Mouse (Mus musculus) lung, adult 2 months (tissue): ENCODE measurements at regions not wholly inside any gene's neighbourhood (a gene's known extent, or its start where the extent isn't known, plus 50 kb on each side); places are given as distances from the start of the nearest gene placed in this dataset.

Experiments used
- DNase-seq: peaks from one replicate; pipeline ENCODE4 v3.0.0; 2022
- H3K4me1 ChIP-seq: fragments of 200-500 bp; 2 replicates; pipeline ENCODE4 v1.6.1; 2011; ENCODE audit warnings: low read length; ENCODE audit not compliant: control insufficient read depth, insufficient read depth
- H3K4me3 ChIP-seq: fragments of 200-500 bp; replicated peaks from 2 replicates; pipeline ENCODE3; 2011; ENCODE audit warnings: low read depth, mild to moderate bottlenecking, control low read depth, low read length; ENCODE audit errors: extremely low read depth
- CTCF ChIP-seq: fragments of 200-500 bp; IDR thresholded peaks from 2 replicates; pipeline ENCODE4 v1.5.1; 2011; ENCODE audit warnings: mild to moderate bottlenecking, low read length, control low read depth; ENCODE audit not compliant: insufficient read depth
- POLR2A ChIP-seq: fragments of 200-500 bp; IDR thresholded peaks from 2 replicates; pipeline ENCODE4 v1.6.1; 2011; ENCODE audit warnings: low read depth, mild to moderate bottlenecking, control low read depth, low read length, borderline replicate concordance; ENCODE audit errors: extremely low read depth
- WGBS: fragments of 180-500 bp; shearing (Covaris S2); methylation state at CpG from one replicate; pipeline ENCODE4 v1.1.7; 2018; 5-methylcytosine and 5-hydroxymethylcytosine counted together

DNA sequence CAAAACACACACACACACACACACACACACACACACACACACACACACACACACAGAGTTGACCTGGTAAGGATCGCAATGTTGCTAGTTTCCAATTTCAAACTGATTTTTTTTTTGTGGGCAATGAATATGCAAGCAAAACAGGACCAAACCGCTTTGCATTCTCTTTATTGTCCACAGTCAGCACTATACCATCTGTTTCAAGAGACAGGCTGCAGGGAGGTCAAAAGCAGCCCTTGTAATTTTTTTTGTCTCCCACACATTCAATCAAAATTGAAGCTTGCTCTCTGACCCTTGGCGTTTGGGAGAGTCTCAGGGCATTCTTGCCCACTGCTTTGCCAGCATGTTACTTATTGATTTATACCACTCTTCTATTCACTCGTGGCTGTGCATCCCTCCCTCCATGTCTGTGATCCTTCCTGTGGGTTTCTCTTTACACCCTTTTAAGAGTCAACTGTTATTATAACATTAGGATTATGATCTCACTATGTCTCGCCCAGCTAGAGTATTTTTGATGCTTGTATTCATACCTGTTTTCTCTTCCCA lies 110.1 kb downstream of the S1pr1 start:
- WGBS: 57% methylated on average over 5 of the region's 5 CpGs
- no peak for DNase-seq
- no peak overlapping the region for H3K4me3 ChIP-seq
- no peaks in the 10 kb centered on the region for H3K4me1 ChIP-seq
- TF ChIP-seq POLR2A: no peak
- no peak for TF ChIP-seq CTCF

DNA sequence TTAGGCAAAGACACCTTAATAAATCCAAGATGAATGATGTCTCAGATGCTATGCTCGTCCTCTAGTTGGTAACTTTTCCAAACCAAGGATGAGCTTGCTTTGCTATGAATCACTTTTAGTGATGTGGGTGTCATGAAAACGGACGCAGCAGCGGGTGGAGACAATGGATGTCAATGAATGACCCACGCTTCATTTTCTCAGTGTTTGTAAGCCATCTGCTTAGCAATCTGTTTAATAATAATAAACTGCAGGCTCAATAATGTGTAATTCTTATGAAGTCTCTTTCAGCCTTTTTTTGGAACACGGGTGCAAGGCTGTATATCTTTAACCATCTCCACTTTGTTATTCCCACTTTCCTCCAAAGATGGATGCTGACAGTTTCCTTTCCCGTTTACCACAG lies 110.6 kb downstream of the S1pr1 start:
- DNase-seq: no peak

DNA sequence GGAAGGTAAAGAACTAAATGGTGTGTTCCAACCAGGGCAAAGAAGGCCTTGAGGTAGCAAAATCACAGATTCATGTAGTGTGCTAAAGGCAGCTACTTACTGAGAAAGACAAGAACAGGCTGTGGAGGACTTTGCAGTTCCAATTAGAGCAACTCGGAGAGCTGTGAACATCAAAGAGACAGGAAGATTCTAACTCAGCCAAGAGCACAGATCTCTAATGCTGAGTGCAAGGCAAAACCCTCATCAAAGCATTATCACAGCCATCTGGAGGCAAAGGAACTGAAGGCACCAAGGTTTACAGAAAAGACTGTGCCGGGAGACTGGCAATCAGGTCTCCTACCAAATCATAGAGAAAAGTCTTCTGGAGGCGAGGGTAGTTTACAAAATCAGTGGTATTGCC lies 111.1 kb downstream of the S1pr1 start:
- no peak overlapping the region for H3K4me3 ChIP-seq
- 64% methylated on average over 3 of the region's 3 CpGs for WGBS
- DNase-seq: no peak
- no peak for TF ChIP-seq CTCF
- TF ChIP-seq POLR2A: no peak
- no peaks in the 10 kb centered on the region for H3K4me1 ChIP-seq

More for the DNA sequence above, 110.6 kb downstream of the S1pr1 start:
- Histone ChIP-seq H3K4me3 (no peak overlapping the region), H3K4me1 (no peaks in the 10 kb centered on the region)
- no peak for TF ChIP-seq CTCF
- TF ChIP-seq POLR2A: no peak
- 75% methylated on average over 7 of the region's 7 CpGs for WGBS

DNA sequence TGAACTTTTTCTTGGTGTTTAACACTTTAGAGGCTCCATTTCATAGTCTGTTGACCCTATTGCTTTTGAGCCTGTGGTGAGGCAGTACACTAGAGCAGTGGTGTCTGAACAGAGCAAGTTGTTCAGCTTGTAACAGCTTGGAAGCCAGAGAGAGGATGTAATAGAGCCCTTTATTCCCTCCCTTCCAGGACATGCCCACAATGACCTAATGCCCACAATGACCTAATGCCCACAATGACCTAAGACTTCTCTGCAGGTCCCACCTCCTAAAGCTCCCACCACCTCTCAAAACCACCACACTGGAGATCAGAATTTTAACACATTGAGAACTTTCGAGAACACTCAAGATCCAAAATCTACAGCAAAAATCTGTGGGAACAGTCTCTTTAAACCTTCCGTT lies 115.6 kb downstream of the S1pr1 start:
- H3K4me3 ChIP-seq: no peak overlapping the region
- H3K4me1 ChIP-seq: no peaks in the 10 kb centered on the region
- WGBS: 87% methylated on average over 2 of the region's 2 CpGs
- no peak for TF ChIP-seq CTCF
- no peak for TF ChIP-seq POLR2A
- no peak for DNase-seq

DNA sequence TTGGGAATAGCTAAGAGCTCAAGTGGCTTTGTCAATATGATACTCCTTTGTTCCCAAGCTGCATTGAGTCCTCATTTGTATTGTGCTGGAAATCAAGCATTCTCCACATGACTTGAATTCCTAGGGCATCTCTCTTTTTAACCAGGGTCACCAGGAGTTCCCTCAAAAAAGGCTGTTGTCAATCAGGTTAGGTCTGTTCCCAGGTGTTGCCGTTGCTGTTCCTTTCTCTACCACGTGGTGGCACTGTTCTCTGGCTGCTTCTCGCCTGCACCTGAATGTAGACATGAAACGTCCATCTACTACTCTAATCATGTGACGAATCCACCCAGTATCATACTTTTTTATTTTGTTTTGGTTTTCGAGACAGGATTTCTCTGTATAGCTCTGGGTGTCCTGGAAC lies 118.3 kb downstream of the S1pr1 start:
- H3K4me3 ChIP-seq: no peak overlapping the region
- peak; percentile 96 for TF ChIP-seq CTCF
- no peak for TF ChIP-seq POLR2A
- peak; percentile 65 for DNase-seq
- no peaks in the 10 kb centered on the region for H3K4me1 ChIP-seq
- WGBS: 19% methylated on average over 6 of the region's 6 CpGs

DNA sequence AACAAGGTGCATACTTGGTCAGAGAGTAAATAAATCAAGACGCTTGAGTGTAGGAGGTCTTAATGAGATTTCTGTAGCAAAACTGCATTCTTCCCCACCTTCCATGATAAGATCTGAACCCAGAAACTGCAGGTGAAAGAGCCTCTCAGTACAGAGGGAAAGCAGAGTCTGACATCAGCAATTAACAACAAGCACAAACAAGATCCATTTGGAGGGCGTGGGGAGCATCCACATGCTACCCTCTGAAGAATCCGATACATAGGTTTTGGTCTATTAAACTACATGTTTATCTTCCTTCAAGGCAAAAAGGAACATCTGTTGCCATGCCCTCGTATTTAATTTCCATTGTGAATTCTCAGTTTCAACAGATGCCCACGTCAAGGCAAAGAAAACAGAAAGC lies 124.2 kb downstream of the S1pr1 start:
- DNase-seq: no peak
- Histone ChIP-seq H3K4me1 (no peaks in the 10 kb centered on the region), H3K4me3 (no peak overlapping the region)
- 70% methylated on average over 5 of the region's 5 CpGs for WGBS
- TF ChIP-seq CTCF (no peak), POLR2A (no peak)

DNA sequence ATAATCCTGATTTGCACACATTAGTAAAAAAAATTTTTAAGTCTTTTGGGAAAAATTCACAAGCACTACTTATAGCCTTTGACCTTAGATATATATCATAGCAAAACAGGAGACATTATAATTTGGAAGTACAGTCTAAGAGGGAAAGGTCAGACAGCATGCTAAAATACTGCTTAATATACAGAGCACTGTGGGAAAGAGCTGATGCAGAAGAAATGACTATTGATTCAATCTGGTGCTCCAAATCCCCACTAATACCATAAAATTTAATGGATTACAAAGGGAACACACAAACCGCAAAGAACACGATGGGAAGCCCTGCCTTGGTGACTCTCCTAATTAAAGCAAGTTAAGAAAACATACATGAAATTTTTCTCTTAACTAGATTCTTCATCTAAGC lies 126.3 kb downstream of the S1pr1 start:
- no peak for DNase-seq
- 91% methylated on average over 2 of the region's 2 CpGs for WGBS
- H3K4me3 ChIP-seq: no peak overlapping the region
- no peak for TF ChIP-seq CTCF
- TF ChIP-seq POLR2A: no peak
- no peaks in the 10 kb centered on the region for H3K4me1 ChIP-seq

DNA sequence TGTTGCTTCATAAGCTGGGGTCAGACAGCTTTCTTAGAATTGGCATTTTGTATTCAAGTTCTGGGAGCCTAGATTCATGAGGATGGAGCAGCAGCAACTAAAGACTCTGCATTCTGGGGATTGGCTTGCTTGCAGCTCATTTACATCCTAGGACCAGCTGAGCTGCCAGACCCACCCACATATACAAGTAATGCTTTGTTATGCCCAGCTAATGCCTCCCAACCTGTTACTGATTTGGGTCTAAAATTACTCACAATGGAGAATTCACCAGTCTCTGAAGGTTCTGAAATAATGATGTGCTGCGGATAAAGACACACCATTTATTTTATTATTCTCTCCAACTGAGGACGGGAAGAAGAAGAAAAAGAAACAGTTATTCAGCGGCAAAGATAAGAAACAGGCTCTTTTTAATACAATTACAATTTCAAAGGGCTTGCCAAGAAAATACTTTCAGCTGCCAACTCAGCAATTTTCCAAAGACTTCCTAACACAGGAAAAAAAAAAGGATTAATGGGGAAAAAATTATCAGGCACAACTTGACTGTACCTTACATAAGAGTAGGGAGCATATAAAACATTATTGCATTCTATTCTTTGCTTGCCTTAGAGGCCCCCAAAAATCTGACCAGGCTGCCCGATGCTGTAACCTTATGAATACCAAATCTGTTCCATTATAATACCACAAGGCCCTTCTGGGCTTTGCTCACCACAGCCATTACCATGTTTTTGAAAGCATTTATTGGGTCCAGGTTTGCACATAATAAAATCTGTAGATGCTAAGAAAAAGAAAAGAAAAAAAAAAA lies 134.5 kb downstream of the S1pr1 start:
- WGBS: 62% methylated on average over 4 of the region's 4 CpGs
- no peak for DNase-seq
- no peaks in the 10 kb centered on the region for H3K4me1 ChIP-seq
- H3K4me3 ChIP-seq: no peak overlapping the region
- no peak for TF ChIP-seq POLR2A
- no peak for TF ChIP-seq CTCF

DNA sequence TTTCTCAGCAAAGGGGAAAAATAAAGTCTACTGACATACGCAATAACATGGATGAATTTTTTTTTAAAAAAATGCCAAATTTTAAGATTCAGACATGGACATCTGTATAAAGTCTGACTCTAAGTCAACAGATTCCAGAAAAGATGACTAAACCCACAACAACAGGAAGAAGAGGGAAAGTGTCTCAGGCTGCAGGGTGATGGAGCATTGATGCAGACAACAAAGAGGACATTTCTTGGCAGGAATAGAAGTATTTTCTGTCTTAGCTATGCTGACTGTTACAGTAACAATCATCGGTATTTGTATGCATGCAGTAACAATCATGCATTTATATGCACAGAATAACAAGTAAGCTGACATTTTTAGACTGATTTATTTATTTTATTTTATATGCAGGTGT lies 139.5 kb downstream of the S1pr1 start:
- no peak for TF ChIP-seq POLR2A
- no peak for TF ChIP-seq CTCF
- Histone ChIP-seq H3K4me3 (no peak overlapping the region), H3K4me1 (no peaks in the 10 kb centered on the region)
- WGBS: 85% methylated on average over 2 of the region's 2 CpGs
- no peak for DNase-seq

DNA sequence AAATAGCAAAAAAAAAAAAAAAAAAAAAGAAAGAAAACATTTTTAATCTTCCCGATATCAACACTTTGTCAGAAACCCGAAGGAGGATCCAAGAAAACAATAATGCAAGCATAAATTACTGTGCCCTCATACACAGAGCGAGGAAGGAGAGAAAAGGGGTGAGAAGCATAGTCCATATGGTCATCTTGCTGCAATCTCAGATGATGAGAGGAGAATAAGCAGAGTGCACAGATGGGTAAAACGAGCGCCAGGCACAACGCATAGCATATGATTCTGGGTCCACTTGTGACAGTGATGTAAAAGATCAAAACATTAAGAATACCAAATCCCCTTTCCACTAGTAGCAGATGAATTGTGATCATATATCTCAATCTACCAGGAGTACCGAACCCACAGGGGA lies 152.1 kb downstream of the S1pr1 start:
- no peak overlapping the region for H3K4me3 ChIP-seq
- 79% methylated on average over 7 of the region's 7 CpGs for WGBS
- TF ChIP-seq POLR2A (no peak), CTCF (no peak)
- no peak for DNase-seq
- no peaks in the 10 kb centered on the region for H3K4me1 ChIP-seq
